Mouse (Mus musculus): ENCODE data around the gene Chpf.

Gene Chpf

GRCm38 (mm10) chr1:75498897-75499296, 19.8 kb upstream of the Chpf start:
- no peak for DNase-seq

GRCm38 (mm10) chr1:75494878-75495548, 15.9 kb upstream of the Chpf start:
- peak; percentile 61 for DNase-seq

- DNase-seq, result no peak
Observed at GRCm38 (mm10) chr1:75492579-75493170, 13.6 kb upstream of the Chpf start.

- DNase-seq, result no peak
Observed at GRCm38 (mm10) chr1:75490785-75491551, 11.9 kb upstream of the Chpf start.

- DNase-seq, result peak; percentile 88
Observed at GRCm38 (mm10) chr1:75487405-75488161, 8.5 kb upstream of the Chpf start.

GRCm38 (mm10) chr1:75487040-75487404, 7.9 kb upstream of the Chpf start:
- no peak for DNase-seq

GRCm38 (mm10) chr1:75486561-75486960, 7.5 kb upstream of the Chpf start:
- peak; percentile 41 for DNase-seq

GRCm38 (mm10) chr1:75480735-75481134, 1.6 kb upstream of the Chpf start:
- no peak for DNase-seq

GRCm38 (mm10) chr1:75480036-75480435, 929 bp upstream of the Chpf start:
- no peak for DNase-seq

- no peak for DNase-seq
Observed at GRCm38 (mm10) chr1:75479635-75479989, 505 bp upstream of the Chpf start.

- no peak for DNase-seq
Observed at GRCm38 (mm10) chr1:75478497-75478896, 610 bp downstream of the Chpf start.

GRCm38 (mm10) chr1:75477966-75478290, 1.2 kb downstream of the Chpf start:
- DNase-seq, result no peak

GRCm38 (mm10) chr1:75477264-75477965, 1.7 kb downstream of the Chpf start:
- peak; percentile 92 for DNase-seq

- DNase-seq, result no peak
Observed at GRCm38 (mm10) chr1:75476441-75476840, 2.7 kb downstream of the Chpf start.

- no peak for DNase-seq
Observed at GRCm38 (mm10) chr1:75469287-75469825, 9.8 kb downstream of the Chpf start.

- DNase-seq, result peak; percentile 86
Observed at GRCm38 (mm10) chr1:75467215-75467927, 11.7 kb downstream of the Chpf start.

GRCm38 (mm10) chr1:75463652-75464204, 15.4 kb downstream of the Chpf start:
- no peak for DNase-seq

- no peak for DNase-seq
Observed at GRCm38 (mm10) chr1:75462636-75463035, 16.5 kb downstream of the Chpf start.

- no peak for DNase-seq
Observed at GRCm38 (mm10) chr1:75460297-75460696, 18.8 kb downstream of the Chpf start.

GRCm38 (mm10) chr1:75458789-75459684, 20.1 kb downstream of the Chpf start:
- peak; percentile 27 for DNase-seq

All from kidney, adult 18-20 months (tissue).